Mouse (Mus musculus) cerebellum, adult (tissue): ENCODE data around the gene Kazn.

Experiments used
- ATAC-seq: cut with Nextera tagmentation; 2 replicates; pipeline ENCODE4 v1.9.2; 2017; ENCODE audit warnings: mild to moderate bottlenecking, moderate library complexity, mixed read lengths; ENCODE audit not compliant: insufficient number of reproducible peaks, low FRiP score, low TSS enrichment

Kazn gene

DNA sequence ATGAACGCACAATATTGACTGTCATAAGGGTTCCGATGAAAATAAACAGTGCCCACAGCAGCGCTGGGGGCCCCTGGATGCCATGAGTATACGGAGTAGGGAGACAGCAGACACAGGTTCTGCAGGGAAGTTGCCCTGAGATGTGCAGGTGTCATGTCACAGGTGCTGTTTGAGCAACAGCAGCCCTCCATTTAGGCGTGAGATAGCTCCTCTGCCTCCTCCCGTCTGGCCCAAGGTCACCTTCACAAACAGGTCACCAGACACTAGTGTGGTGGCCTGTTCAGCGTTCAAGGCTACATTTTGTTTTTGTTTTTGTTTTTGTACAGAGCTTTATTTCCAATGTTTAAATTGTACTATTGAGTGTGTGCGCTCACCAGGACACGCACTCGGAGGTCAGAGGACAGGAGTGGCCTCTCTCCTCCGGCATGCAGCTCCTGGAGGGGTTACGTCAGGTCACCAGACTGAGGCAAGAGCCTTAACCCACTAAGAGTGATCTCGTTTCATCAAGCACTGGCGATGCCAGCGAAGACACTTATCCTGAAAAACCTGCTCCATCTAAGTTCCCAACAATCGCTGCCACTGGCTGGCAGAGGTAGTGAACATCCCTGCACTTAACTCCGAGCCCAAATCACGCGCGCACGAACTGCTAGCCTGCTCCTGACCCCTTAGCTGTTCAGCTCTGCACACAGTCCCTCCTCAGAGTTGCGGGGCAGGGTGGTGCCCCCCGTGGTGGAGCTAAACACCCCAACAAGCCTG lies 177.5 kb downstream of the Kazn start:
- ATAC-seq: no peak

DNA sequence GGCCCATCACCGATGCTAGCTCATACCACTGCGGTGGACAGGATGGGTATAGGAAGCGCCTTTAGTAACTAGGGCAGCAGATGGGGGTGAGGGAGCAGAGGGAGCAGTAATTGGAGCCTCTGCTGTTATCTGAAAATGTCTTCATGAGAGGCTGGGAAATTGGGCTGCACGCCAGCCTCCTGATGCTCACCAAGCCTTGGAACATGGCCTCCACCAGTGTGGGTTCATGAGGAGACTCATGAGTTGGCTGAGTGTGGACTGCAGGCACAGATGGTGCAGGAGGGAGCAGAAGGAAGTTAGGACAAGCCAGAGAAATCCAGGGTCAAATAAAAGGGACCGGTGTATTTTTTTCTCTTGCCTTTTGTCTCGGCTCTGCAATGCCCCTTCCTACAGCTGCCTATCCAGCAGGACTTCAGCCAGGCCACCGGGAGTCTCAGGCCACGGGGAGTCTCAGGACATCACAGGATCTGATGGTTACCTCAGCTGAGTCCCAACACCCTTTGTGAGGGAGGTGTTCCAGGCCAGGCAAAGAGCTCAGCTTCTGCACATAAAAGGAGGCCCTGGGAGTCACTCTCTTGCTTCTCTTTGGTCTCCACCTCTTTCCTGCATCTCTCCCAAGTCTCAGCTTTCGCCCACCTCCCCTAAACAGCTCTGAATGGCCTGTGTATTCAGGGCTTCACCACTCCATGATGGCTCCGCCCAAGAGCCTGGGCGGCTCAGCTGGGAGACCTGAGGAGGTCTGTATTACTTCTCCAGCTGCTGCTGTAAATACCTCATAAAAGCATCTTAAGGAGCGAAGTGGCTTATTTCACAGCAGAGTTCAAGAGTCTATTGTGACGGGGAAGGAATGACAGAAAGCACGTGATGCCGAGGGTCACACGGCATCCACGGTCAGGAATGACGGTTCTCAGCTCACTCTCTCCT lies 178.5 kb downstream of the Kazn start:
- ATAC-seq: peak; percentile 81

DNA sequence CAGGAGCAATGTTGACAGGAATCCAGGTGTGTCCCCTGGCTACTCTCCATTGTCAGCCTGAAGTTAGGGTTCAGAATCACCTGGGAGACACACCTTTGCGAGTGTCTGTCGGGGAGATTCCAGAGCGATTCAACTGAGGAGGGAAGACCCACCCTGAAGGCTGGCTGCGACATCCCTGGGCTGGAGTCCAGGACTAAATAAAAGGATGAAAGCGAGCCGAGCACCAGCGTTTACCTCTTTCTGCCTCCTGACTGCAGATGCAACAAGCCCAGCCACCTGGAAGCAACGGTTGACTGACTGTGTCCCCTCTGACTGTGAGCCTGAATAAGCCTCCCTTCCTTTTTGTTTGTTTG lies 179.4 kb downstream of the Kazn start:
- ATAC-seq: no peak

DNA sequence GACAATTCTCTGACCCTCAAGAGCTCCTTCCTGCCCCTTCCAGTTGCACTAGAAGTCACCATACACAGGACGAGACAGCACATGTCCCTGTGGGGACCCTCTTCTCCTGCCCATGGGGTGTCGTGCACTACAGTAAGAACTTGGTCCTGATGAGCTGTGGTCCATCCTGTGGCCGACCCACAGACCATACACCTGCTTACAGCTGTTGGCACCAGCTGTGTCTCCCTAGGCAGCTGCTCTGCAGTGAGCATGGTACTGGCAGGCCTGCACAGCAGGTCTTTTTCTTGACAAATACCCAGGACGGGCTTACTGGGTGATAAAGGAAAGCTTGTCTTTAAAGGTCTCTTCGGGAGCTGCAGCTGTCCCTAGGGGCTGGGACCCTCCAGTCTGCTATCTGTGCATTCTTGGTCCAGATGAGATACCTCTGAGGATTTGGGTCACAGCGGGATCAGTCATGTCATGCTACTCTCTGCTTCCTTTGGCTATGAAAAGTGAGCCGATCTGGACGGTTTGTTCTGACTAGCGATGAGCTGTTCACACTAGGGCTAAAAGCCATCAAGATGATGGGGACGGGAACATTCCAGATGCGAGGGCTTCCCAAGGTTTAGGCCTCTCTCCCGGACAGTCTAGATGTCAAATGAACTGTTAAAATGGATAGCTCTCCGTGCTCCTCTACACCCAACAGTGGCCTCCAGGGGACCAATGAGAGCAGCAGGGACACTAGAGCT lies 179.9 kb downstream of the Kazn start:
- no peak for ATAC-seq

DNA sequence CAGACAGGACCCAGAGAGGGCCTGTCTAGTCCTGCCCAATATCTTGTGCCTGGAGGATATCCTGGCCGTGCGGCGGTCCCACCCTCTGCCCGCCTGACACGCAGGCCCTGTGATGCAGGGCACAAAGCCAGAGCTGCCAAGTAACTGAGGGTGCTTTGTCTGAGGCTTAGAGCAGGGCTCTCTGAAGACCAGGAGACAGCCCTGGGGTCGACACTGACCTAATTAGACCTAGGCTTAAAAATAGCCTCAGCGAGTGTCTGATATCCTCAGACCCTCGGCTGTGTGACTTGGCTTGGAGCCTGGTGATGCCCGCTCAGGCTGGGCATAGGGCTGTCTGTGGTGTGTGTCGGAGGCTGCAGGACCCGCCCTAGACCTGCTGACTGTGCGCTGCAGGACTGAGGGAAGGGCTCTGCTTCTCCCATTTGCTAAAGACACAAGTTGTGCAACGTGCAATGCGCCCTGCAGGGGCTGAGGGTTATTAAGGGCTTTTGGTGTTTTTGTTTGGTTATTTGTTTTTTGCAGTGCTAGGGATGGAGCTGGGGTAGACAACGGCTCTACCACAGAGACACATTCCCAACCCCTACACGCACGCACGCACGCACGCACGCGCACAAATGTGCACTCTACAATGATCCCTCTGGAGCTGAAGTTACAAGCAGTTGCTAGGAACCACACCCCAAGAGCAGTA lies 181.5 kb downstream of the Kazn start:
- ATAC-seq: no peak

DNA sequence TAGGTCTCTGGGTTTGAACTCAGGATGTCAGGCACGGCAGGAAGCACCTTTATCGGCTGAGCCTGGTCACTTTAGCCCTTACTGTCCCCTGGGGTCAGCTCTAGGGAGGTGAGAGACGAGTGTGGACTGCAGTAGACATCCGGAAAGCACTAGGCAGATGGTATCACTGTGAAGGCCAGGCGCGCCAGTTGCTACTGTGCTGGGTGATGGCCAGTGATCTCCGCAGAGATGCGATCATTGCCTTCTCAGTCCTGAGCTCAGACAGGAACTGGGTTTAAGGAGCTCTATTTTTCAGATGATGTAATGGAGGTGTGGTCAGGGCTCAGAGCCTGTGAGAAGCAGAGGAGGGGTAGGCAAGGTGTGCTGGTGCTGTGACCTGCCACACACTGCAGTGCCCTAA lies 183.6 kb downstream of the Kazn start:
- peak; percentile 32; the same call in 1 of the 2 replicates for ATAC-seq

DNA sequence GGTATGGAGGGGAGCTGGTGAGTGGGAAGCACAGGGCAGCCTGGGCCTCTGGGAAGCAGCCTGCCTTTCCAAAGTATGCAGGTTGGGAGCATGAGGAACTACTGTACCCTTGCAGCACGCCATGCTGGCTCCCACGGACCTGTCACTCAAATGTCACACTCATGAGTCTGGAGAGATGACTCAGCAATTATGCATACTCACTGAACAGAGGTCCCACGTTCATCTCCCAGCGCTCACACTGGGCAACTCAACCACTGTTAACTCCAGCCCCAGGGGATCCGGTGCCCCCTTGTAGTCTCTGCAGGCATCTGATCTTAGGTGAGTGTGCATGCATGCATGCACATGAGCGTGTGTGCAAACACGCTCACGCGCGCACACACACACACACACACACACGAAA lies 184.6 kb downstream of the Kazn start:
- ATAC-seq: no peak

DNA sequence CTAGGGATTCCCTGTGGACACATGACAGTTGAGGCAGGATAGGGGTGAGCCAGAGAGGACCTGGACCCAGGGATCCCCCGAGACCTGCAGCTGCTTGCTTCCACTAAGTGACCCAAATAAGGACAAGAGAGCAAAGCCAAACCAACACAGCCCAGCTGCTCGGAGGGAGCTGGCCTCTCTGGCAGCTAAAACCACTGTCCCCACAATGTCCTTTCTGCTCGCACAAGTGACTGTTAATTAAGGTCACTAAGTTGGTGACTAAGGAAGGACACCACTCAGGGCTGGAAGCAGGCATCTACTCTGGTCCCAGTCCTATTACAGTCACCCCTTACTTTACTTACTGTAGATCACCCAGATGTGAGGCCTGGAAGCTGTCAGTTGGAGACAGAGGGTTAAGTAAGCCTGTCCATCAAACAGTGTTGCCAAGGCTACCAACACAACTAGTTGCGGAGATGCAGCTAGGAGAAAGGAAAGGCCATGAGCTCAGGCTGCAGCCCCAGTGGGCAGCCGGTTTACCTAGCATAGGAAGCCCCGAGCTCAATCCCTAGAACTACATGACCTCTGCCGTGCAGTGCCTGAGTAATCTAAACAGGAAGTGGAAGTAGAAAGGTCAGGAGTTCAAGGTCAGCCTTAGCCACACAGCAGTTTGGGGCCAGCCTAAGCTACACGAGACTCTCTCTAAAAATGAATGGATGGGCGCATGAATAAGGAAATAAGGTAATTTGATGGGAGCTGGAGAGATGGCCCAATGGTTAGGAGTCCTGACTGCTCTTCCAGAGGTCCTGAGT lies 185.3 kb downstream of the Kazn start:
- ATAC-seq: no peak

DNA sequence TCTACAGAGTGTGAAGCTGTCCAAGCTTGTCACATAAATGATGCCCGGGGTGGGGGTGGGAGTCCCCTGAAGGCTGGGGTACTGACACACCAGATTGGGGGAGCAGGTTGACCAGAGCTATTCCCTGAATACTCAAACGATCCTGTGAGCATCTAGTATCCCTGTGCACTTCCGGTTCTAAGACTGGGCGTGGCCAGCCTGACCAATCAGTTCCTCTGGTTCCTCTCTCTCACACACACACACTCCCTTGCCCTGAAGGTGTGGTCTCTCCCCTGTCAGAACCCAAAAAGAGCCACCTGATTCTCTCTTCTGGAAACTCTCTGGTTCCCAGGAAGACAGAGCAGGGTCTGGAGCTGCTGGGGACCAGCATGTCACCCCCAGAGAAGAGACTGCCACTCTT lies 185.9 kb downstream of the Kazn start:
- no peak for ATAC-seq

DNA sequence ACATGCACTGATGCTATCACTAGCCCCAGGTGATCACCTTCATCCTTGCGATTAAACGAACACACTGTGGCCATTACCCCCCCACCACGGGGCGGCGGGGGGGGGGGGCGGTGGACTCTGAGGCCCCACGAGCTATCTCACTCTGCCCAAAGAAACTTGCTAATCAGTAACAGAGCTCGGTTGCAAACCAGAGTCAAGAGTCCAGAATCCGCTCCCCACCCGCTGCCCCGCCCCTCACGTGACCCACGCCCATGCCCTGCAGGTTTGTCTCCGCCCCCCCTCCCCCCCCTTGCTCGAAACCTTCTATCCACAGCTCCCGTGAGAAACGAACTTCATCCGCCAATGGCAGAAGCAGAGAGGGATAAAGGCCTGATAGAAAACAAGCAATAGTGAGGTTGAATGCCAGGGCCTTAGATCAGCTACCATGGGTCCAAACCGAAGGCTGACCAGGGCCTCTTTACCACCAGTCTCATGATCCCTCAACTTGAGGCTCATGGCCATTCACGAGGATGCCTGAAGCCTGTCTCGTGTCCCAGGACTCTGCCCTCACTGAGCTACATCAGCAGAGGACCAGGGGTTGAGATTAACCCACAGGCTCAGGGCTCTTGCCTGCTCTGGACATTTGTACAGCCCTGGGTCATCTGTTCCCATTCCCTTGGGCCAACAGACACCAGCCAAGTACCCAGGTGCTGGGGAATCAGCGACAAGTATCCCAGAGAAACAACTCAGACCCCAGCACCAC lies 186.6 kb downstream of the Kazn start:
- no peak for ATAC-seq
